Mouse (Mus musculus): Measurements from ENCODE around the gene Tes3-ps.

DNA sequence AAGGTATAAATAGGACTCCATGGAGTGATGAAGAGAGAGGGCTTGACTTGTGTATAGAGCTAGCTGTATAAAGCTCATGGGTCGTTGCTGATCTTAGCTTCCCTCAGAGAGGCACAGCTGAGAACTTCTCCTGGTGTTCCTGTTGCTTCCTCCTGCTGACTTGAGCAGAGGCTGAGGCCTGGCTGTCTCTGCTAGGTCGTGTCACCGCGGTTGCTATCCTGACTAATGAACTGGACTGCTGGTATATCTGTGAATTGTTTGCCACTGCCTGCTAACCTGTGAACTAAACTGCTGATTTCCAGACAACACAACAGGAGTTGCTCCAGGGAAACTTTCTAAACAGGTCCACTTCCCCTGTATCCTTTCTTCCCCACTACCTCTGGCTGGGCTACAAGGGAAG, 22.8 kb upstream of the Tes3-ps start:
- TF ChIP-seq POLR2A (IDR thresholded peaks at IDR 0.05; ENCODE audit: borderline replicate concordance, insufficient read depth, low read length) (no peak), CTCF (IDR thresholded peaks at IDR 0.05; ENCODE audit: borderline replicate concordance, insufficient read depth, low read depth, low read length) (no peak)

Data from cerebellum, adult 2 months (tissue).